Mouse (Mus musculus): ENCODE results near the gene Abca4.
A peak's percentile ranks its signal among the peaks of the same experiment; 100 is the strongest.

Gene Abca4

DNA sequence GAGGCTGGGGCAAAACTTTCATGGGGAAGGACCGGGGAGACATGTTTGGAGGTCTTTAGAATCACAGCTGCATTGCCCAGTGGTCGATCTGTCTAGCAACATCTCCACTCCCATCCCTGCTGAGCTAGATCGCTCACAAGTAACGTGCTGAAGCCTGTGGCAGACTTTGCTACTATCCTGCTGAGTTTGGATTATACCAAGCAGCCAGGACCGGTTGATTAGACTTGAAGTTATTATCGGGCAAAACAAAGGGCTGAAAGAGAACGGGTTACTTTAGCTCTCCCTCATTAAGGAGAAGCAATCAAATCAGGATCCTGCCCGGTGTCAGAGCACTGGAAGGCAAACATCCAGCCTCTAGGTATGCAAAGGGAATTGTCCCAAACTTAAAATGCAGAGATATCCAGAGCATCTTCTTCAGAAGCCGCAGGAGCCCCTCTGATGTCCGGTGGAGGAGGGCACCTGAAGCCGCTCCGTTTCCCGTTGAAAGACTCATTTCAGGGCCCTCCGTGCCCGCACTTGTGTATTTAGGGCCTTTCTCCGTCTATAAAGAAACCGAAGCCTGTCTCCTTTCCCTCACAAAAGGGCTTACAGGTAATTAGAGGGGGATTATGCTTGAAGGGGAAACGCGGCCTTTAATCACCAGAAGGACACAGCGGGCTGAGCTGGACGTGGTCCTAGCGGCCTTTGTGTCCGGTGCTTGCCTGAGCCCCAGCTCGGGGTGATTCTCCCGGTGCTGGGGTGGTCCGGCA lies at the start of gene Abca4:
Gene Abca4 (plus strand): TSS at position 645 of the 749 bp plus-strand sequence.
- no peak for DNase-seq

DNA sequence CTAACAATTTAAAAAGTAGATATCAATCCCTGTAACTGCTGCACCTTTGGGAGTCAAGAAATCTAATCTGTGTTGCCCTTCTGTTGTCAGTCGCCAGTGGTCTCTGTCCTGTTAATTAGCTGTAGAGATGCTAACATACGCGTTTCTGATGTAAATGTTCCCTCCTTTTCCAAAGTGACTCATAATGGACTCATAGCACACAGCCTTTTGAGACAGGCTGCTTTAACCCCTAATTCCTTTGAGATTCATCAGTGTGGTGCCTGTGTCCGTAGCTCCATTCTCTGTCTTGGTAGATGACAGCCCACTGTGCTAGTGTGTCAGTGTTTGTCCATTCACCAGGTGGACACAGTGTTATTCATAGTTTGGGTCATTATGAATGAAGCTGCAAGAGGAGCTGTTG lies 49.1 kb upstream of the Abca4 start:
- DNase-seq, result no peak

DNA sequence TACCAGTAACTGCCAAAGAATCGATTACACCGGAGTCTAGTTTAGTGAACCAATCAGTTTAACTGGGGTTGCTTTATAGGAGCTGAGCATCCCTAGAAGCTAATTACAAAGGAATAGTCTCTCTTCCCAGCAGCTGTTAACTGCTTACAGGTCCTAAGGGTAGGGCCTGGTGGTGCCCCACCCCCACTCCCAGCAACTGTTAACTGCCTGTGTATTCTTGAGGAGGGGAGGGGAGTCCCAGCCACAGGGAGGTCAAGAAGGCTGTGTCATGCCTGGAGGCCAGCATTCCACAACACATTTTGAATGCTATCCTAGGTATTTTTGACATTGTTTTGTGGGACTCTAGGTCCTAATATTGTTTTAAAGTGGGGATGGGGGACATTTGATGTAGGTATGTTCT lies 44.3 kb upstream of the Abca4 start:
- no peak for DNase-seq

DNA sequence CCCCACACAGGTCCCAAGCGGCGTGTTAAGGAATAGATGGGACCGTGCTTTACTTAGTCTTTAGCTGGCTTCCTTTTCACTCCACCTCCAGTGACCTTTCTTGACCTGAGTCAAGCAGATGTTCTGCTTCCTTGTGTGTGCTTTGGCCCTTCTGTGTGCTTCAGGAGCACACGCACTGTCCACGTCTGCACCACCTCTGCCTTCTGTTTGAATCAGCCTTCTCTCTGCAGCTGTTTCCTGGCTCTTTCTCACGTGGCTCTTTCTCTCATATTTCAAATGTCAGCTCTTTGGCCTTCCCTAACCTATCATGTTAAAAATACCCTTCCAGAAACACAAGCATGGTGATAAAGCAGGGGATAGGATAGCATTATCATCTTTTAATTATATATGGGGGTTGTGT lies 42.7 kb upstream of the Abca4 start:
- no peak for DNase-seq

DNA sequence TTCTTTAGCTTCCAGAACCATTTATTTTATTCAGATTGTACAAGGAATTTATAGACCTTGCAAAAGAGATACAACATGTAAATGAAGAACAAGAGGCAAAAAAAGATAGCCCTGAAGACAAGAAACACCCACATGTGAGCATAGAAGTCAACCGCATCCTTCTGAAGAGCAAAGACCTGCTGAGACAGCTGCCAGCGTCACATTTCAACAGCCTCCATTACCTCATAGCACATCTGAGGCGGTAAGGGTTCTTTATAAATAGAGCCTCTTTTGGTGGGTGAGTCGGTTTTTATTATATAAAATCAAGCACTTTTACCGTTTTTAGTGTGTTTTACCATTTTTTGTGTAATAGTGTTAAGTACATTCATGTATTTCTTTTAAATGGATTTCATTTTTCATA lies 34.4 kb upstream of the Abca4 start:
- no peak for DNase-seq

DNA sequence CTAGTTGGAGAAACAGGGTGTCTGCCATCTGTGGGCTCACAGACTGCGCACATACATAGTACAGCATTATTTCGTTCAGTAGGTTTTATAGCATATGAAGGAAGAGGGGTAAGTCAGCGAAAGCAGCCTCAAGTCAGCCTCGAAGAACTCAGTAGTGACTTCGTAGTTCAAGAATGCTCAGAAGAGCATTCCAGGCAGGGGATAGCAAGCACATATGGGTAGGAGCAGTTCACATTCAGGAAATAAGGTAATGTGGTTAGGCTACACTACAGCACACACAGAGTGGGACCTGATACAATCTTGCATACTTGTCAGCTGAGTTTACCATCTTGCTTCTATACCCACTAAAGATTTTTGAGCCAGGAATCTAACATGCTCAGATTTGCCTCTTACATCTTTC lies 34.0 kb upstream of the Abca4 start:
- no peak for DNase-seq

DNA sequence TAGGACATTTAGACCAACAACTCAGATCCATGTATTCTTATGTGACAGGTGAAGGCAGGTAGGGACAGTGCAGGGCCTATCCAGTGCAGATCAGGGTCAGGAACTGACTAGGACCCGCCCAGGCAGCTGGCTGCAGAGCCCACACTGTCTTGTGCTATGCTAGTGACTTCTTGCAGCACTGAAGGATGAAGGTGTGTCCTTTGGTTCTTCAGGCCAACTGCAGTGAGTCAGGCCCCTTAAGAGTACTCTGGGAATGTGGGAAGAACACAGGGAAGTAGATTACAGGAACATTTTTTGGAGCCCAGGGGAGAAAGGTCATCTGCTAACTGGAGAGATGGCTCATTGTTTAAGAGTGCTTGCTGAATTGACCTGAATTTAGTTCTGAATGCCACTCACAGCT lies 31.8 kb upstream of the Abca4 start:
- DNase-seq, result no peak

DNA sequence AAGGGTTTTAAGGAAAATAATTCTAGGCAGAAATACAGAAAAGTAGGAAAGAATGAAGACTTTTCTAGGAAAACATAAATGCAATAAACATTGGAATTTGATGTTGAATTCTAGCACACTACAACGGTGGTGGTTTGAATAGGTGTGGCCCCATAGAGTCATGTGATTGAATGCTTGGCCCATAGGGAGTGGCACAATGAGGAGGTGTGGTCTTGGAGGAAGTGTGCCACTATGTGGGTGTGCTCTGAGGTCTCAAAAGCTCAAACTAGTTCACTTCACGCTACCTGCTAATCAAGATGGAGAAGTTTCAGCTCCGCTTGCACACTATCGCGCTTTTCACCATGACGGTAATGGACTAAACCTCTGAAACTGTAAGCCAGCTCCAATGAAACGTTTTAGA lies 25.8 kb upstream of the Abca4 start:
- DNase-seq, result no peak

DNA sequence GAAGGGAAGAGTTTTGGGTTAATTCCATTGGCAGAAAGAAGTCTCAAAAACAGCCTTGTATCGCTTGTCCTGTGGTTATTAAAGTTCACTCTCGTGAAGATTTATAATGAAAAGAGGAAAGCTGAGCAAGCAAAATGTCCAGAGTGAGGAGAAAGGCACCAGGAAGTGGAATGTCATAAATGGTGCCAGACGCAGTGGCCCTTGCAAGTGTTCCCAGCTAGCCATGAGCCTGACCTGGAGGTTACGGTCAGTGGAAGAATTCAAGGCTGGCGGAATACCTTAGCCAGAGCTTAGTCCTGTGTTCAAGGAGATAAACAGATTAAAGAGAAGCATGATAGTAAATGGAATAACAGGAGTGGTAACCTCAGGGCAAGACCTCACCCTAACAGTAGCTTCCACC lies 25.1 kb upstream of the Abca4 start:
- no peak for DNase-seq

DNA sequence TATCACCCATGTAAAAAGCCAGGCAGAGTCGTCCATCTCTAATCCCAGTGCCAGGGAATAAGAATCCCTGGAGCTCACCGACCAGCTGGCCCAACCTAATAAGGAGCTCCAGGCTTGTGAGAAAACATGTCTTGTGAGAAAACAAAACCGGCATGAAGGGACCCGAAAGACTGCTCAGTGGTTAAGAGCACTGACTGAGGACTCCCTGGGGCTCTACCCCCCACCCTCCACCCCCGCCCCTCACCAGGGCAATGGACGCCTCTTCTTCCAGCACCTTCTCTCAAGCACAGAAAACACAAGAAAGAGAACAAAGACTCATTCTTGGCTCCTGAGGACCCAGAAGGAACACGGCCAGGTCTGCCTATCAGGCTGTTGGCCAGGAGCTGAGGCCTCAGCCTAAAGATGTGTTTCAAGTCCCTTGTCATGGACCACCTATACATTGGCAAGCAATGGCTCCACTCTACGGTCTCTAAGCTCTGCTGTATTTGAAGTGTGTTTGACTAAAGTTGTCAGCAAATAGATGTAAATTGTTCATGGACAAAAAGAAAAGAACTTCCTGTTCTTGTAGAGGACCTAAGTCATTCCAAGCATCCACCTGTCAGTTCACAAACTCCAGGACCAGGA lies 23.1 kb upstream of the Abca4 start:
- no peak for DNase-seq

DNA sequence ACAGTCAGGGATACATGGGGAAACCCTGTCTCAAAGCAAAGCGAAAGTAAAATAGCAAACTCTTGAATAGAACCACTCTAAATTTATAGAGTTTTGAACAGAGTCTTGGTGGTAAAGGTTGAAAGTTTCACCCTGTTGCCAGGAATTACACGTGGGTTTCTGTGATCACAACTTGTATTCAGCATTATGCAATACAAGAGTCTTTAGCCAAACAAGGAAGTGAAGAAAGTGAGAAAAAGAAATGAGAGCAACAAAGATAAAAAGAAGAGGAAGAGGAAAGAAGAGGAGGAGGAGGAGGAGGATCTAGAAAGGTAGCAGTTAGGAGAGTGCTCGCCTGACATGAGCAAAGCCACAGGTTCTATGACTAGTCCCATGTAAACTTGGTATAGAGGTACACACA lies 21.9 kb upstream of the Abca4 start:
- DNase-seq, result no peak

DNA sequence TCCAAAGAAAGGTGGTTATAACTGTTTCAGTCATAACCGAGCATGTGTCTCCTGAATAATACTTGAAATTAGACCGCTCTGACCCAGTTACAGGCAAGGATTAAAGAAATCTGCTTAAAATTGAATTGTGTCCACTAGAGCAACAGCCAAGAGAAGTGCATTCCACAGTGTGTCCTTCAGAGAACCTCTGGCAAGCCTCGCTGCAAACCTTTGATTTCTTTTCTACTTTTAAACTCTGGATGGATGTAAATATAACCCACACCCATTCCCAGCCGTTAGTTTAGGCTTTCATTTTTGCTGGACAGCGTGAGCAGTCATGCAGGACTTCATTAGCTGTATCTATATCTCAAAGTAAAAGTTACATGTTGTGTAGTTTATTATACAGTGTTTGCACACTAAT lies 17.6 kb upstream of the Abca4 start:
- no peak for DNase-seq

DNA sequence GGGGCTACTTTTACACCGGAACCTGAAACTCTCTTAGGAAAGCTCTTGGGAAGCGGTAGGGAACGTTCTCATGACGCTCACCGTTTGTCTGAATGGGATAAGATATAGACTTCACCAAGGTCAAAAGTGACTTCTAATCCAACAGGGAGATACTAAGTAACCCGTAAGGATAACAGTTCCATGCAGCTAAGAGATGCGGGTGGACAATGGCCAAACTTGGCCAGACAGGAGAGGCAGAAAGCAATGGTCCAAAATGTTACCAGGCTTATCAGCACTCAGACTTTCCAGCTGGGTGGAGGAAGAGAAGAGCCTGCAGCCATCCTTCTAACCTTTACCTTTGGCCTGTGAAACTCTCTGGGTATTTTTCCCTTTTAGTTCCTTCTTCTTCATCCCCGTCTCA lies 16.5 kb upstream of the Abca4 start:
- no peak for DNase-seq

DNA sequence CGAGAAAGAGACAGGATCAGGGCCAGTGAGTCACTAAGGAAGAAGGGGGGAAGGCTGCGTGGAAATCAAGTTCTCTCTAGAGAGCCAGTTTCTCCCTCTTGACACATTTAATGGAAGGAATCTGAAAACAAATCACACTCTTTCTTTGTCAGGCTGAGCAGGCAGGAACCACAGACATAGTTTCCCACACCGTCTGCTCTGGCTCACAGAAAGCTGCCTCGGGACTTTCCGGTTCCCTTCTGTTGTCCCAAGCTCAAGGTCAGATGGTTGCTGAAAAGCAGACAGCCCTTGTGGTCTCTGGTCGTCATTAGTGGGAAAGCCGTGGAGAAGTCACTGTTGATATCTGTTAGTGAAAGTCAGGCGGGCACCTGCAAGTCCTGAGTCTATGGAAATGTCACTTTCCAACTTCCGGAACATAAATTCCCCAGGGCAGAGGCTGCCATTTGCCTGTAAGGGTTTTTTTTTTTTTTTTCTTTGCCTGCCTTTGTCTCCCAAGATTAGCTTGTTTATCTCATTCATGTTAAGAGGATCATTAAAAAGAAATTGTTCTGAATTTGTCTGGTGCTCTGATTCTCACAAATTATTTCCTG lies 10.9 kb upstream of the Abca4 start:
- no peak for DNase-seq

DNA sequence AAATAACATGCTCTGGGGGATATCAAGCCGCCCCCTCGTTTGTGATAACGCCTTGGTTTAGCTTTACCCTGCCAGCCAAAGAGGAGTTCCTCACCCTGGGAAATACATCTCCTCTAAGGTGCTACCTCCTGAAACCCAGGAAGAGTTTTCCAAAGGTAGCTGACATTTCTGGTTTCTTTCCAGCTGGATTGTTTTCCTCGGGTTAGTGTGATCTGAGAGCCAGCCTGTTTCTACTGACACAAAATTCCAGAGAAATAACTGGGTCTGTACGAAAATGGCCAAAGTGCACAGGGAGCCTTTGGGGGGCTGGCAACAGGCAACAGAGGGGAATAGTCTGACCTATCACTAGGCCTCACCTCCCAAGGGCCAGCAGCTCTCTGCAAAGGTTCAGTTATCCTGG lies 10.0 kb upstream of the Abca4 start:
- DNase-seq, result no peak

DNA sequence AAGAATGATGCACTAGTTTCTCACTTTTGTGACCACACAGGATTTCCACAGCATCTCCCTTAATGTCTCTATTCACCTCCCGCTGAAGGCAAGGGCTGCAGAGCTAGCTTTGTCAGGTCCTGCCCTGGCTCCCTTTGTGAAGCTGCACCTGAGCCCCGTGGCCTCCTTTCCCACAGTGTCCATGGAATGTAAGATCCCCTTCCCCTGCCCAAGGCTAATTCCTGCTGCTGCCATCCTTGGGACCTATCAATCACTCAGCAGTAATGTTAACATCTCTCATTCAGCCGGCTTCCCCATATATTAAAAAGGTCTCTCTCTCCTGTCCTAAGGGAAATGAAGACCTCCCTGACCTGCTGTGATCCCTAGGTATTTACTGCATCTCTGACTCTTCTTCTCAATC lies 9.2 kb upstream of the Abca4 start:
- DNase-seq, result no peak

DNA sequence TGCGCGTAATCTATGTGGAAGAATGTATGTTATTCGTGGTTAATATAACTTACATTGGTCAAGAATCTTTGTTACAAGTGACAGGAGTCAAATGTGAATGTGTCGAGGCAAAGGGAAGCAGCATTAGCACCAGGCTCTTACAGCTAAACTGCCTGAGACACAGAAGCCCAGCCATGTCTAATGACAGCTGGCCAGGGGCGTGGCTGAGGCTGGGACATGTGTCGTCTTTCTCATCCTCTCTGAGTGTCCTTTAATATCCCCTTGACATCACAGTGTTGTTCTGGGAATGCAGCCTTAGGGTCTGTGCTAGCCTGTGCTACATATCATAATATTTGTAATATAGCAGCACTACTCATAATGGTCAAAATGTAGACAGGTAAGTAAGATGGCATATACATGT lies 3.7 kb upstream of the Abca4 start:
- no peak for DNase-seq

DNA sequence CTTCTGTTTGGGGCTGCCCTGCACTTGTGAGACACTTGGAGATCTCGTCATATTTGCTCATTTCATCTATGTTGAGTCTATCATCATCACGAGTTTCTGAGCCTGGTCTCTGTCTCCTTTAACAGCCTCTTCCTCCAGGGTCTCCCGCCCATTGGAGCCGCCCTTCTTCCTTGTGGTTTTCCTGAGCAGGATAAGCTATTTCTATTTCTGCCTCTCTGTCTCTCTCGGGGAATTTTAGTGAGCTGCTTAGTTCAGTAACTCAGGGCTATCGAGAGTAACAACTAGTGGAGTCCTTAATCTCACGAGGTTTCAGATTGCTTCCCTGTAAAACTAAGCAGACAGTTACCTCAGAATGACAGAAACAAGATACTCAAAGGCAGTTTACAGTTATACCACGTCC lies 1.1 kb upstream of the Abca4 start:
- DNase-seq, result no peak

DNA sequence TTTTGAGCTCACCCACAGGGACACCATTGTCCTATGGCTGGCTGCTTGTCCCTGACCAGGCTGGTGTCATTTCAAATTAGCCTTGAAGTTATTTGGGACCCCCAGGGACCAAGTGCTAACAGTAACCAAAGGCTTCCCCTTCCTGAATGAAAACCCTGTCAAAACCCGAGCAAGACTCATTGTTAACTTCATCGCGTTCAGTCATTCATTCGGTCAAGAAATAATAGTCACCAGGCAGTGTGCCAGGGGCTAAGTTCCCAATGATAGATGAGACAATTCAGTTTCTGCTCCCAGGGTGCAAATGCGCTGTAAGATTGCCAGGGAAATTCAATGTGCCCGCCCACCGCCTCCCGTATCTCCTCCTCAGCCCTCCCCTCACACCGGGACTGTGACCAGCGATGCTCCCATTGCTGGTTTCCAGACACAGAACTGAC lies 2.0 kb downstream of the Abca4 start:
- DNase-seq, result no peak

DNA sequence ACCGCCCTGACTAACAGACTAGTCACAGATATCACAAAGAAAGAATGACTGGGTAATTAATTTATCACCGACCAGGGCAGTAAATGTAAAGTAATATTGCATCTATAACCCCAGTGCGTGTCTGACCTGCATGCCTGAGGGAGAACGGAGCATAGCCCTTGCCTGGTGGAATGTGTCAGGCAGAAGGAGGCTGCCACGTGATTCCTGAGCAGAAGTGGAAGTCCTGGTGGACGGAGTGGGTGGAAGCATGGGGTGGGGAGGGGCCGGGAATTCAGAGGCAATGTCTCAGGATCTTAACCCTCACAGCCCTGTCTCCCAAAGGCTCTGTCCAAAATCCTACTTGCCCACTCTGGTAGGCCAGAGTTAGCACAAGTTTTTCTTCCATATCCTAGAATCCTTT lies 3.2 kb downstream of the Abca4 start:
- no peak for DNase-seq

DNA sequence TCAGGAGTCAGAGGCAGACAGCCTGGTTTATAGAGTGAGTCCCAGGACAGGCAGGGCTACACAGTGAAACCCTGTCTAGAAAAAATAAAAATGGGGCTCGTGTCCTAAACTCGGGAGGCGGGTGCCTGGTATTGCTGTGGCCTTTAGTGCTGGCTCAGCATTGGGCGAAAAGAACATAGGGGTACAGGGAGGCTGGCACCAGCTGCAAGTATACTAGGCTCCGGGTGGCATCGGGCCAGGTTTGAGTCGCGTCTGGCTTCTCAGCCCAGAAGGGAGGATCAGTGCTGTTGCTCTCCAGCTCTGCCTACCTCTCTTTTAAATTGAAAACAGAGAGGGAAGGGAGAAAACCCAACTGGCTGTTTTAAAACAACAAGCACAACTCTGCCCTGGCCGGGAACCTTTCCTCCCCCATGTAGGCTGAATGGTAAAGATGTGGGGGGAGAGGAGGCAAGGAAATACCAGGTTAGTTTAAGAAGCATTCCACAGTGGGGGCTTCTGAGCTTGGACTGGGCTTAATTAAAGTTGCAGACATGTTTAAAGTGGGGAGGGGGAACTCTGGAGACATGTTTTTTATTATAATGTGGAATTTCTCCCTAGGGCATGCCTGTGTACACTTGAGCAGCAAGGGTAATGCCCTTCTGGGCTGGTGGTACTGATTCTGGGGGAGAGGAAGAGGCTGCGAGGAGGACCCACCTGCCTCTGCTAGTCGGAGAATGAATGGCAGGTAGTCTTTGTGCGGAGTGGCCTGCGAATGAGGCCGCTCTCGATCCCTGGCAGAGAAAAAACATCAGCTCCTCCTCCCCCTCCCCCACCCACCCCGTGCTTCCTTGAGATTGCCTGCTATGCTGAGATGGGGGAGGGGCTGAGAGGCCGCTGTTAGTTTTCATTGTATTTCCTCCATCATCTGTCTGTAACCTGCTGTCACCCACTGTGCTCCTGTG lies 3.9 kb downstream of the Abca4 start:
- peak; percentile 16 for DNase-seq

DNA sequence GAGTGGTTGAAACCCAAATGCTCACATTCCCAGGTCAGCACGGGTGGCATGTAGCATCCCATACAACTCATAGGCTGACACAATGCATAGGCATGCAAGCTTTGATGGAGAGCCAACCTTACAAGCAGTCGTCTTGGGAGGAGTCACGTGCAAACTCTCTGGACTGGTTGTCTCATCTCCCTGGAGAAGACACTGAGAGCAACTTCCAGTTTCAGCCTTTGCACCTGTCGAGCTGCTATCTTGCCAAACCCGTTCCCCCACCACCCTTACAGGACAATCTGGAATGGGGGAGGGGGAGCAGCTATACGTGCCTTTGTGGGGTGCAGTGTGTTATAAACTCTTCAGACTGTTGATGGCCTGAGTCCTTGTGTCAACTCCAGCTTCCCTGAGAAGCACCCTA lies 4.9 kb downstream of the Abca4 start:
- DNase-seq, result no peak

DNA sequence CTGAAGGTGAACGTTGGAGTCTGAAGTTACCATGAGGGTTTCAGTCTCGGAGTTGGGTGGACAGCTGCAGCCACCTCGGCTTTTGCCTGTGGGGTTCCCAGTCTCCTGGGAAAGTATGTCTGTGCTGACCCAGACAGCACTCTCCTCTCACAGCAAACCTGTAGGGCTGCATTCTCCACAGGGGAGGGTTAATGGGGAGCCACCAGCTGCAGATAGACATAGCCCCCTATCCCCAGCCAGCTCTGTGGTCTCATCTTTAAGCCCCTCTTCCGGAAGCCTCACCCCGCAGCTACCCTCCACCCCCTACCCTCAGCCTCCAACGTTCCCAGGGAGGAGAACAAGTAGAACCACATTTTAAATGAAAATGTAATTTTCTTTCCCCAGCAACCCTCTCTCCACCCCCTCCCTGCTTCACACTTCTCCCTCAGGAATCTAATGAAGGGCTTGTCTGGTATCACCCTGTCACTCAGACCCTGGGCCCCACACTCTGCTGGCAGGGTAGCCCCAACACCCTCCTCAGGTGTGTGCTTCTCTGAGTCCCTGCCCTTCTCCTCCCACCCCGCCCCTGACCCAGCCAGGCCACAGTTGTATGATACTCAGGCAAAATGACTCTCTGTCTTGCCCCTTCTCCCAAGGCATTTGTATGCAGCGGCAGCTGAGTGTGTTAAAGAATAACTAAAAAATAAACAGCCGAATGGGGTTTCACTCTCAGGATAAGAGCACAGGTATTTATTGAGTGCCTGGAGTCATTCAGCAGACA lies 14.4 kb downstream of the Abca4 start:
- DNase-seq, result no peak

Measured in cerebellum, adult 9-11 months (tissue).